Mouse (Mus musculus) small intestine, adult 2 months (tissue): Measurements from ENCODE around the gene Ablim1. TPM values are rescaled to one million over a fixed set of nuclear protein-coding genes. Genes with fewer than 3 reads are reported as not detected.

Experiments used
- H3K27ac ChIP-seq: fragments of 200-500 bp; 2 replicates; pipeline ENCODE4 v1.5.1; 2012; ENCODE audit warnings: low read depth, low read length, control low read depth, inconsistent platforms; ENCODE audit not compliant: insufficient read depth
- H3K27me3 ChIP-seq: fragments of 200-500 bp; 2 replicates; pipeline ENCODE4 v1.6.1; 2012; ENCODE audit warnings: mild to moderate bottlenecking, moderate library complexity, low read length, inconsistent platforms; ENCODE audit not compliant: control insufficient read depth, insufficient read depth
- H3K36me3 ChIP-seq: fragments of 200-500 bp; 2 replicates; pipeline ENCODE4 v1.6.1; 2012; ENCODE audit warnings: mild to moderate bottlenecking, low read length, control low read depth, inconsistent platforms; ENCODE audit not compliant: control insufficient read depth, insufficient read depth
- H3K4me1 ChIP-seq: fragments of 200-500 bp; 2 replicates; pipeline ENCODE4 v1.6.1; 2012; ENCODE audit warnings: low read length, inconsistent platforms, mixed read lengths; ENCODE audit not compliant: control insufficient read depth, insufficient read depth, insufficient read length
- H3K4me3 ChIP-seq: fragments of 200-500 bp; 2 replicates; pipeline ENCODE4 v1.5.1; 2012; ENCODE audit warnings: low read depth, mild to moderate bottlenecking, control low read depth, inconsistent platforms, low read length, moderate library complexity
- CTCF ChIP-seq: fragments of 200-500 bp; IDR thresholded peaks from 2 replicates; pipeline ENCODE4 v1.5.1; 2012; ENCODE audit warnings: low read depth, mild to moderate bottlenecking, control low read depth, inconsistent platforms, low read length, moderate library complexity, mixed read lengths; ENCODE audit not compliant: insufficient replicate concordance, insufficient read length; ENCODE audit errors: extremely low read depth
- POLR2A ChIP-seq: fragments of 200-500 bp; IDR thresholded peaks from 2 replicates; pipeline ENCODE4 v1.6.1; 2012; ENCODE audit warnings: low read depth, mild to moderate bottlenecking, control low read depth, inconsistent platforms, low read length, moderate library complexity
- WGBS: fragments of 180-500 bp; shearing (Covaris S2); methylation state at CpG from one replicate; pipeline ENCODE4 v1.1.7; 2018; 5-methylcytosine and 5-hydroxymethylcytosine counted together
- polyA plus RNA-seq: library from polyadenylated mRNA; depleted of rRNA; stranded (reverse); fragments of >200 nt; gene quantifications from 2 replicates; pipeline ENCODE4 v1.2.3, GENCODE M21; 2012

Gene Ablim1
- polyA plus RNA-seq, 1 experiment, result 47.2 TPM

DNA sequence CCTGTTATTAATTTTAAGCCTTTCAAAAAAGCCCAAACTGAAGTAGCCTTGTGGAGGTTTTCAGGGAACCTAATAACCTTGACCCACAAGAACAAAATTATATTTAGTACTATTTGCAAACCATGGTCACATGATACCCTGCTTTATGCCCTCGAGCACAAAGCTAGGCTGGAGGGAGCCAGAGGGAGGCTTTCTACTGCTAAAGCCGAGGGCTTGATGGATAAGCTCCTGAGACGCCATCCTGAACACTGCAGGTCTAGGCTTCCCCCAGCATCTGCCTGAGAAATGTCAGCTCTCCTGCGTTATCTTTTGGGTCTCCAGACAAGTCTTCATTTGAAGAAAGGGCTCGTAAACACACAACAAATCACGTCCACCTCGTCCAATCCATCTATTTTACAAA lies 70.4 kb downstream of the Ablim1 start:
- TF ChIP-seq POLR2A (no peak), CTCF (no peak)
- 71% methylated on average over 7 of the region's 7 CpGs for WGBS
- Histone ChIP-seq H3K4me1 (peaks cover 2% of the 10 kb centered on the region; the same call in 1 of the 2 replicates), H3K27ac (no peak overlapping the region), H3K36me3 (no peaks in the 10 kb centered on the region), H3K4me3 (no peak overlapping the region), H3K27me3 (no peaks in the 10 kb centered on the region)

DNA sequence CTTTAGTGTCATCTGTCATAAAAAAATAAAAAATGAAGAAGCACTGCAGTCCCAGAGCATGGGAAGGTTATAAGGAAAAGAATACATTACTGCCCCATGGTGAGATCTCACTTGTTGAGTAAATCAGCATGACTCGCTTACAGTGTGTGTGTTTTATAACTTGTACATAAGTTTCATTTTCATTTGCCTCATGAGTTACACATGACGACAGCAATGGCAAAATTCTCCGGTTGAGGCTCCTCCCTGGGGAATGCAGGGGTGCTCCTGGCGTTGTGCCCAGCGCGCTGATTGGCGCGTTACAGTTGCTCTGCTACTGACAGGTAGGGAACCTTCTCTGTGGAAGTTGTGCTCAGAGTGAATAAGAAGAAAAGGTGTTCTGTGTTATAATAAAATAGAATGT lies 71.1 kb downstream of the Ablim1 start:
- no peak overlapping the region for H3K4me3 ChIP-seq
- no peaks in the 10 kb centered on the region for H3K36me3 ChIP-seq
- no peak overlapping the region for H3K27ac ChIP-seq
- 16% methylated on average over 8 of the region's 8 CpGs for WGBS
- H3K4me1 ChIP-seq, result peaks cover 5% of the 10 kb centered on the region; the same call in 1 of the 2 replicates
- TF ChIP-seq POLR2A, result no peak
- TF ChIP-seq CTCF, result no peak
- no peaks in the 10 kb centered on the region for H3K27me3 ChIP-seq

DNA sequence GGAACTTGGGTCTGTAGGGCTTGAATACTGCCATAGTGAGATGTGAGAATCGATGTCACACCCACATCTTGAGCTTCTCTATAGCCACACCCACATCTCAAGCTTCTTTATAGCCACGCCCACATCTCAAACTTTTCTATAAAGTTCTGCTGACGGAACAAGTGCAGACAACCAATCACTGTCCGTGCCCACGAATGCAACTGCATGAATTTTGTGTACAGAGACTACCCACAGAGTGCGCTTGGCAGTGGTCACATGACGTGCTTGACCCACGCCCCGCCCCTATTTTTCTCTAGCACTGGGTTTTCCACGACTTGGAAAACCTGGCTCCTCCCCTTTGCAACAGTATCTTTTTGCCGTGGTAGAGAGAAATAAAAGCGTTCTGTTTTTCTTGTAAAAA lies 71.5 kb downstream of the Ablim1 start:
- H3K4me3 ChIP-seq, result peak overlapping the region; percentile 30
- no peak for TF ChIP-seq CTCF
- no peak for TF ChIP-seq POLR2A

DNA sequence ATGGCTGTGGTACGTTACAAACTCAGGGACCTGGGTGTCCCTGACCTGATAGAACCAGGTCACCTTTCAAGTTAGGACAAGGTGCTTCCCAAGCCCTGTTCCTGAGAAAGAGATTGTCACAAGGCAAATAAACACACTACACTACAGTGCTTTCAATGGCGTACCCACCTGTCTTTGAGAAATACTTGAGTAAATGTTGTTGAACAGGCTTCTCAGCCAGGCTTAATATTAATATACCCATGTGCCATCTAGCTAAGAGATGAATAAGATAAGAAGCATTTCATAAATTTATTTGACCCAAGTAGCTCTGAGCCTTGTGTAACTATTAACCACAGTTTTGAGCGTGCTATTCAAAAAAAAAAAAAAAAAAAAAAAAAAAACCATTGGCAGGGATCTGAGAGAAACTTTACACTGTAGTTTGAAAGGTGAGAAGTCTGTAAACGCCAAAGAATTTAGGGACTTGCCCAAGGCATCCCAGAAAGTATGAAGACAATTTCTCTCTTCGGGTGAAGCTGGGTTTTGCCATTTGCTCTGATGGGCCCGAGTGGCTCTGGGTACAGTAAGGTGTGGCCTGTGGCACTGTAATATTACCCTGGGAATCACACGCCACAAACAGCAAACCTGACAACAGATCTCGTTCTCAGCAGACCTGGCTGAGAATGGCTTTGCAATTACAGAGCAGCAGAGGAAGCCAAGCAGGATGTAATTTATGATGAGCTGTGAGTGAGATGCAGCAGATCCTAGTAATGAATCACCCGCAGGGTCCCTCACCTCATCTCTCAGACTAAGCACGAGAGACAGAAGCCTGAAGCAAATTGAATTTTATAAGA lies 73.1 kb downstream of the Ablim1 start:
- H3K27me3 ChIP-seq, result no peaks in the 10 kb centered on the region
- H3K4me3 ChIP-seq, result no peak overlapping the region
- 49% methylated on average over 10 of the region's 10 CpGs for WGBS
- no peaks in the 10 kb centered on the region for H3K36me3 ChIP-seq
- H3K27ac ChIP-seq, result no peak overlapping the region
- H3K4me1 ChIP-seq, result peaks cover 5% of the 10 kb centered on the region; the same call in 1 of the 2 replicates
- TF ChIP-seq CTCF (no peak), POLR2A (no peak)

More for the DNA sequence above, 71.5 kb downstream of the Ablim1 start:
- WGBS, result 31% methylated on average over 12 of the region's 12 CpGs
- Histone ChIP-seq H3K36me3 (no peaks in the 10 kb centered on the region), H3K27me3 (no peaks in the 10 kb centered on the region), H3K4me1 (peaks cover 5% of the 10 kb centered on the region; the same call in 1 of the 2 replicates), H3K27ac (no peak overlapping the region)

DNA sequence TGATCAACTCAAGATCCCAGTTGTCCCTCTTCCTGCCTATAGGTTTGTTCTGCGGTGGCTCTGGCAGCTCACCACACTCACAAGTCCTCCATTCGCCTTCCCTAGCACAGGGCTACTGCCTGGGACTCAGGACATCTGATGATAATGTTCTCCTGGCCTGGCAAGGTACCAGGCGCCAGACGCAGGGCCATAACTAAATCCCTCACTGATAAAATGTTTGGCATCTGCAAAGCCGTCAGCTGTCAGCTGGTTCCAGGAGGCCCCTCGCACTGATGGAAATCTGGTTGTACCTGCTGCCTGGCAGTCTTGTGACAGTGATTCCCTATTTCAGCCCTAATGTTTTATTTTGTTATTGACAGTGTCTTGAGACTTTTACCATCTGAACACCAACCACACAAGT lies 74.5 kb downstream of the Ablim1 start:
- WGBS, result 47% methylated on average over 6 of the region's 6 CpGs
- no peak overlapping the region for H3K27ac ChIP-seq
- no peaks in the 10 kb centered on the region for H3K27me3 ChIP-seq
- TF ChIP-seq CTCF (no peak), POLR2A (no peak)
- H3K36me3 ChIP-seq, result no peaks in the 10 kb centered on the region
- peaks cover 5% of the 10 kb centered on the region; the same call in 1 of the 2 replicates for H3K4me1 ChIP-seq
- H3K4me3 ChIP-seq, result no peak overlapping the region

DNA sequence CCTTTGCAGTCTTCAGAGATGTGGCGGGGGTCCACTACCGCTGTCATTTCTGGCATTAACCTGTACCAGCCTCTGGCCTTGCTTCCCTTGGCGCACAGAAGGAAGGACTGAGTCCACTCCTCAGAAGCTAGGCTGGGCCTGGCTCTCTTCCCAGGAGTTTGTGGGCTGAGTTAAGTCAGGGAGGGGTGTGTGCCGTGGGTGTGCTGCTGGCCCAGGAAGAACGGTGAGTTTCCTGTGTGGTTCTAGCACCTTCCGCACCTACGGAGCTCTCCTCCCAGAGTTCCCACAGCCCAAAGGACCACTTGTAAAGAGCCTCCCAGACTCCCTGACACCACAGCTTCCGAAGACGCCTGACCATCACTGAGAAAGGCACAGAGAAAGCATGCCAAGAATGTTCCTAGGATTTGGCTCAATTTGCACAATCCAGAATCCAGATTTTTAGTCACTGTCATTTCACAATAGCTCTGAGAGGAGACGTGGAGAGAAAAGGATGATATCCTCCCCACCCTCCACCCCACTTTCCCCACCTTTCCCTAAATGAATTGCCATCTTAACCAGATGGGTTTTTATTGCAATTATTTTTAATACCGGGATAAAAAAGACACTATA lies 75.4 kb downstream of the Ablim1 start:
- TF ChIP-seq CTCF, result no peak
- Histone ChIP-seq H3K4me3 (peak overlapping the region; percentile 2; the same call in 1 of the 2 replicates), H3K4me1 (peaks cover 5% of the 10 kb centered on the region; the same call in 1 of the 2 replicates), H3K27me3 (no peaks in the 10 kb centered on the region), H3K36me3 (no peaks in the 10 kb centered on the region), H3K27ac (no peak overlapping the region)
- WGBS, result 20% methylated on average over 11 of the region's 11 CpGs

DNA sequence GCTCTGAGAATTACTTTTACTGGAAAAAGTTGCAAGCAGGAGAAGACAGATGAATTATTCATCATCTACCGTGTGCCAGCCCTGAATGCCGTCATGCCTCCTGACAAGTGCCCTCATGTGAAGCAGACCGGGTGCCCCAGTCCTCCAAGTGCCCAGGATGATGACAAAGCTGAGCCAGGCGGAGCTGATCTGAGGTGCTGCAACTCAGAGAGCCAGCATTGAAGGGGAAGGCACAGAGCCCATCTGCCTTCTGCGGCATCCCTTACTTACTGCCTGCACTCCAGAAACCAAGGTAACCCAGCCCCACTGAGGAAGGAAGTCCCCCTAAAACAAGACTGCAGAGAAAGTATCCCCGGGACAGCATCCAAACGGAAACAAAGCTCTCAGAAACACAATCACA lies 76.3 kb downstream of the Ablim1 start:
- TF ChIP-seq POLR2A (no peak), CTCF (no peak)
- H3K27me3 ChIP-seq, result no peaks in the 10 kb centered on the region
- 78% methylated on average over 7 of the region's 7 CpGs for WGBS
- peaks cover 5% of the 10 kb centered on the region; the same call in 1 of the 2 replicates for H3K4me1 ChIP-seq
- no peaks in the 10 kb centered on the region for H3K36me3 ChIP-seq
- H3K27ac ChIP-seq, result no peak overlapping the region
- H3K4me3 ChIP-seq, result no peak overlapping the region
